Mouse (Mus musculus) intestine, embryonic 16.5 days (tissue): ENCODE results near the gene Wbp1l. TPM values are rescaled to one million over a fixed set of nuclear protein-coding genes. Genes with fewer than 3 reads are reported as not detected.

Experiments
- ATAC-seq: fragments of 200-750 bp; cut with Nextera tagmentation; 2 replicates; pipeline ENCODE4 v1.8.0; 2017; ENCODE audit warnings: moderate TSS enrichment, moderate library complexity
- H3K27ac ChIP-seq: fragments of 300-500 bp; sonication (generic); 2 replicates; pipeline ENCODE4 v1.5.1; 2014; ENCODE audit warnings: mild to moderate bottlenecking, low read length
- H3K27me3 ChIP-seq: fragments of 300-500 bp; sonication (generic); replicated peaks from 2 replicates; pipeline ENCODE4 v1.6.1; 2014; ENCODE audit warnings: low read length, control low read depth, mixed read lengths; ENCODE audit not compliant: control insufficient read depth, insufficient read depth
- H3K36me3 ChIP-seq: fragments of 300-500 bp; sonication (generic); 2 replicates; pipeline ENCODE4 v1.6.1; 2014; ENCODE audit warnings: low read length, control low read depth; ENCODE audit not compliant: control insufficient read depth, insufficient read depth
- H3K4me1 ChIP-seq: fragments of 300-500 bp; sonication (generic); 2 replicates; pipeline ENCODE4 v1.6.1; 2014; ENCODE audit warnings: low read length, control low read depth, mixed read lengths; ENCODE audit not compliant: control insufficient read depth, insufficient read depth
- H3K4me2 ChIP-seq: fragments of 300-500 bp; sonication (generic); 2 replicates; pipeline ENCODE4 v1.6.1; 2014; ENCODE audit warnings: low read depth, low read length, control low read depth
- H3K4me3 ChIP-seq: fragments of 300-500 bp; sonication (generic); 2 replicates; pipeline ENCODE4 v1.5.1; 2014; ENCODE audit warnings: mild to moderate bottlenecking, low read length
- H3K9ac ChIP-seq: fragments of 300-500 bp; sonication (generic); 2 replicates; pipeline ENCODE4 v1.6.1; 2014; ENCODE audit warnings: low read depth, low read length
- H3K9me3 ChIP-seq: fragments of 300-500 bp; sonication (generic); 2 replicates; pipeline ENCODE4 v1.6.1; 2016; ENCODE audit warnings: low read length, control low read depth; ENCODE audit not compliant: control insufficient read depth
- WGBS: fragments of 180-500 bp; shearing (Covaris S2); extraction: QIAGEN DNeasy Blood & Tissue Kit; methylation state at CpG from one replicate; pipeline ENCODE4 v1.1.7; 2014; 5-methylcytosine and 5-hydroxymethylcytosine counted together
- polyA plus RNA-seq: library from polyadenylated mRNA; unstranded; fragments of >200 nt; fragmentation: Nextera tagmentation; extraction: Ambion mirVana; gene quantifications from 2 replicates; pipeline ENCODE4 v1.2.1, GENCODE M21; 2015

The Wbp1l gene
- polyA plus RNA-seq, 1 experiment from 2014 or later: 39.3 TPM

DNA sequence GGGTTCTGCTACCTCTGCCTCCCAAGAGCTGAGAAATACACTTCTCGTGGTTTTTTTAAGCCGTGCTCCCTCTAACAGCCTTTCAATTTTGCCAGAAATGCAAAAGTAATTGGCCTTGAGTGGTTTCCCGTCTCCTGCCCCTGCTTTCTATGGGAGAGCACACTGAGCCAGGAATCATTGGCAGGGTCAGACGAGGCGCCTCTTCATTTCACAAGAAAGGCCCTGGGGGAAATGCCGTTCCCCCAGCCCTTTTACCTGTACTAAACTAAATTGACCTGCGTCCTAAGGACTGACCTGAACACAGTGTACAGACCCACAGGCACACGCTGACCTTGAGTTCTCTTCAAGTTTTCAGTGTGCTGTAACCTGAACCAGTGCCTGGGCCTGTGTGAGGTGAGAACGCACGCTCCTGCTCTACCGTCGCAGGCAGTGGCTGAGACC, 47.2 kb downstream of the Wbp1l start:
- no peak overlapping the region for H3K27ac ChIP-seq
- no peaks in the 10 kb centered on the region for H3K27me3 ChIP-seq
- 0 out of 2 replicates have a peak overlapping the region, but pooled peaks have one; percentile 13 for H3K9ac ChIP-seq
- no peak overlapping the region for H3K4me3 ChIP-seq
- H3K4me1 ChIP-seq: peaks cover 27% of the 10 kb centered on the region
- H3K9me3 ChIP-seq: no peaks in the 10 kb centered on the region
- ATAC-seq: no peak
- H3K36me3 ChIP-seq: peaks cover 4% of the 10 kb centered on the region; the same call in 1 of the 2 replicates
- no peak overlapping the region for H3K4me2 ChIP-seq
- WGBS: 83% methylated on average over 12 of the region's 12 CpGs

DNA sequence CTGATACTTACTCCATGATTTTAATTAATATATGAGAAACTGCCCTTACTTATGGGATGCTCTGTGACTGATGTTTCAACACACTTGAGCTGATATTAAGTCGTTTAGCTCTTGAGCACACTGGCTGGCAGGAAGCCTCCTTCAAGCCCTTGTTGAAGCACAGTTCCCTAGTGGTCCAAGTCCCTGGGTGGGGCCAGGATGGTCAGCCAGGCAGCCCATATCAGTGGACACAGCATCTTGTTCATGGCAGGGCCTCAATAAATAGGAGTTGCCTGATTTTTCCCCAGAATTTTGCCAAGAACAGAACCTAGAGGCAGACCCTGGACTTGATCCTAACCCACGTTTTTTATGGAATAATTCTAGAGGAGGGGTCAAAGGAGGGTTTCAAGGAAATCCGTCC, 48.4 kb downstream of the Wbp1l start:
- WGBS: 76% methylated on average over 3 of the region's 3 CpGs
- Histone ChIP-seq H3K4me3 (no peak overlapping the region), H3K4me2 (no peak overlapping the region), H3K9ac (no peak overlapping the region), H3K27ac (no peak overlapping the region), H3K36me3 (peaks cover 7% of the 10 kb centered on the region; the same call in 1 of the 2 replicates), H3K9me3 (no peaks in the 10 kb centered on the region), H3K4me1 (peaks cover 15% of the 10 kb centered on the region), H3K27me3 (no peaks in the 10 kb centered on the region)
- no peak for ATAC-seq

DNA sequence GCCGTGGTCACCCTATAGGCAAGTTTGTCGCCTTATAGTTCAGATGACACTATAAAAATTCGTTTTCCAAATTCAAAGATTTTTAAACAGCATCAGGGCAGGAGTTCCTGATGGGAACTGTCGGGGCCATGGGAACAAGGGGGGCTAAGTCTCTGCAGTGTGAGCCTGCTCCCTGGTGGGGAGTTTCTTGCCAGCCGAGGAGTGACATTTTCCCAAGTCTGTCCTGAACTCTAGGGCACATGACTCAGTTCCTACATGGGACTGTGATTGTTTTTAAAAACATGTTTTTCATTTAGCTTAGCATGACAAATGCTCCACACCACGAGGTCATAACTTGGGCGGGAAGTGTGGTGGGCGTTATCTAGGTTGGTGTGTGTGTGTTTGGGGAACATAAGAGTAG, 49.0 kb downstream of the Wbp1l start:
- WGBS: 81% methylated on average over 8 of the region's 8 CpGs
- Histone ChIP-seq H3K36me3 (peaks cover 7% of the 10 kb centered on the region; the same call in 1 of the 2 replicates), H3K9ac (no peak overlapping the region), H3K4me3 (no peak overlapping the region), H3K4me1 (peaks cover 9% of the 10 kb centered on the region), H3K9me3 (no peaks in the 10 kb centered on the region), H3K27ac (no peak overlapping the region), H3K27me3 (no peaks in the 10 kb centered on the region), H3K4me2 (no peak overlapping the region)
- ATAC-seq: no peak

DNA sequence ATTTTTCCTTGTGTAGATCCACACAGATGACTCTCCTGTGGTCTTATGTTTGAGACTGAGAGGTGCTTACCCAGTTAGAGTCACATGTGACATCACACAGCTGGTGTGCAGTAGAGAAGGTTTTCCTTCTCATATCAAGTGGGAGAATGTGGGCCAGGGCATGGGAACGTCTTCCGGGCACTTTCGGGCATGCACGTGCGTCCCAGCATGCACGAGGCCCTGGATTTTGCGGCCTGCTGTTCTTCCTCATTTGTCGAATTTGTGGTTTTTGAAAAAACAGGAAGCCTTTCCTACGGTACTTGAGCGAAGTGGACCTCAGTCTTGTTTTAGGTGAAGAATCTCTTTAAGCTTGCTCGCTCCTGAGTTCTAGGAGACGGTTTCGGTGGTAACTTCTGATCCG, 49.7 kb downstream of the Wbp1l start:
- Histone ChIP-seq H3K4me2 (no peak overlapping the region), H3K36me3 (peaks cover 12% of the 10 kb centered on the region; the same call in 1 of the 2 replicates)
- WGBS: 83% methylated on average over 14 of the region's 14 CpGs

DNA sequence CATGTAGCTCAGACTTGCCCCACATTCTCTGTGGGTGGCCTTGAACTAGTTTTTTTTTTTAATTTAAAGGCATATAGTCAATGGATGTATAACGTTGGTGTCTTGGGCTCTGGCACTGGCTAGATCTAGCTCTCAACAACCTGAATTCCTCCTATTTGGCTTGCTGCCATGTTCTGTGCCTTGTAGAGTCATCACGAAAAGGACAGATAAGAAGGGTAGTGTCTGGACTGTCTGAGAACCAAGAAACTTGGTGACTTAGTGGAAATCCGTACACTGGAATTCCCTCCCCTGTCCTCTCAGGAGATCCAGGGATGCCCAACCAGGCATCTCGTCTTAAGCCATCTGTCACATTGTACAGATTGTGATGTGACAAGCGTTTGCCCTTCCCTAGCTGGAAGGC, 54.3 kb downstream of the Wbp1l start:
- peaks cover 32% of the 10 kb centered on the region for H3K36me3 ChIP-seq
- H3K4me3 ChIP-seq: no peak overlapping the region
- no peak overlapping the region for H3K9ac ChIP-seq
- H3K4me2 ChIP-seq: no peak overlapping the region
- no peaks in the 10 kb centered on the region for H3K27me3 ChIP-seq
- 77% methylated on average over 5 of the region's 5 CpGs for WGBS
- H3K4me1 ChIP-seq: peaks cover 2% of the 10 kb centered on the region; the same call in 1 of the 2 replicates
- H3K9me3 ChIP-seq: no peaks in the 10 kb centered on the region
- no peak overlapping the region for H3K27ac ChIP-seq
- no peak for ATAC-seq

More for the DNA sequence above, 49.7 kb downstream of the Wbp1l start:
- Histone ChIP-seq H3K27ac (no peak overlapping the region), H3K9me3 (no peaks in the 10 kb centered on the region), H3K27me3 (no peaks in the 10 kb centered on the region), H3K4me3 (no peak overlapping the region), H3K4me1 (peaks cover 6% of the 10 kb centered on the region; the same call in 1 of the 2 replicates), H3K9ac (no peak overlapping the region)
- ATAC-seq: no peak

DNA sequence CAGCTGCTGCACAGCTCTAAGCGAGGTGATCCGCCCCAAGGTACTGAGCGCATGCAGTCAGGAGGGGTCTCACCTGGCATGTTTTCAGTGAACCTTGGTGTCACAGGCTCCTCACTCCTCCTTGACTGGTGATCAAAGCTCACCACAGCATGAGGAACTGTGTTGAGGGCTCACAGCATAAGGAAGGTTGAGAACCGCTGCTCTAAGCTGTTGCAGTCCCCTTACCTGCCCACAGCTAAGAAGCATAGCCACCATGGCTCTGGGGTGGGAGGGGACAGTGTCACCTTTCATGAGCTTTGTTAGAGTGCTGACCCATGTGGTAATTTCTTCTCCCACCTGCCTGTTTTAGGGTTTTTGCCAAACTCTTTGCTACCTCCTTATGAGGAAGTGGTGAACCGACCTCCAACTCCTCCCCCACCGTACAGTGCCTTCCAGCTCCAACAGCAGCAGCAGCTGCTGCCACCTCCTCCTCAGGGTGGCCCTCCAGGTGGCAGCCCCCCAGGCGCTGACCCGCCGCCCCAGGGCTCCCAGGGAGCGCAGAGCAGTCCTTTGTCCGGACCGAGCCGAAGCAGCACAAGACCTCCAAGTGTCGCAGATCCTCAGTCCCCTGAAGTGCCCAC, 54.8 kb downstream of the Wbp1l start:
- Histone ChIP-seq H3K27ac (no peak overlapping the region), H3K4me3 (no peak overlapping the region), H3K9ac (no peak overlapping the region), H3K9me3 (no peaks in the 10 kb centered on the region), H3K4me2 (no peak overlapping the region), H3K4me1 (no peaks in the 10 kb centered on the region), H3K27me3 (no peaks in the 10 kb centered on the region), H3K36me3 (peaks cover 32% of the 10 kb centered on the region)
- no peak for ATAC-seq
- 92% methylated on average over 14 of the region's 14 CpGs for WGBS

DNA sequence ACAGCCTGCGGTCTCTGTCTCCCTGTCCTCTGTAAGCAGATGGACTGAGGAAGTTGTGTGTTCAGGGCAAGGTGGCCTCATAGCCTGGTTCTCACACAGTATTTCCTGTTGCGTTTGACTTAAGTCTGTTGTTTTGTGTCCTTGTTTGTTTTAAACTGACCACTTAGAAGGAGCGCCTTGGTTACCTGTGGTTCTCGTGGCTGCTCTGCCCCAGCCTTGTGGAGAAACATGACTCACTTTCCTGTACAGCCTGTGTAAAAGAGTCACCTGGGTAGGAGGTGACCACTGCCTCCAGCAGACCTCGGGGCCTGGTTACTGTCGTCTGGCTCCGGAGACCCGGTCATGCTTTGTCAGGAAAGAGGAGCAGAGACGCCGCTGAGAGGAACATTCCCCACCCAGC, 56.7 kb downstream of the Wbp1l start:
- ATAC-seq: no peak
- H3K4me2 ChIP-seq: no peak overlapping the region
- no peaks in the 10 kb centered on the region for H3K4me1 ChIP-seq
- H3K27ac ChIP-seq: no peak overlapping the region; the same call in 1 of the 2 replicates
- H3K9ac ChIP-seq: no peak overlapping the region
- H3K27me3 ChIP-seq: no peaks in the 10 kb centered on the region
- peaks cover 32% of the 10 kb centered on the region for H3K36me3 ChIP-seq
- H3K9me3 ChIP-seq: no peaks in the 10 kb centered on the region
- no peak overlapping the region for H3K4me3 ChIP-seq
- WGBS: 82% methylated on average over 10 of the region's 10 CpGs

DNA sequence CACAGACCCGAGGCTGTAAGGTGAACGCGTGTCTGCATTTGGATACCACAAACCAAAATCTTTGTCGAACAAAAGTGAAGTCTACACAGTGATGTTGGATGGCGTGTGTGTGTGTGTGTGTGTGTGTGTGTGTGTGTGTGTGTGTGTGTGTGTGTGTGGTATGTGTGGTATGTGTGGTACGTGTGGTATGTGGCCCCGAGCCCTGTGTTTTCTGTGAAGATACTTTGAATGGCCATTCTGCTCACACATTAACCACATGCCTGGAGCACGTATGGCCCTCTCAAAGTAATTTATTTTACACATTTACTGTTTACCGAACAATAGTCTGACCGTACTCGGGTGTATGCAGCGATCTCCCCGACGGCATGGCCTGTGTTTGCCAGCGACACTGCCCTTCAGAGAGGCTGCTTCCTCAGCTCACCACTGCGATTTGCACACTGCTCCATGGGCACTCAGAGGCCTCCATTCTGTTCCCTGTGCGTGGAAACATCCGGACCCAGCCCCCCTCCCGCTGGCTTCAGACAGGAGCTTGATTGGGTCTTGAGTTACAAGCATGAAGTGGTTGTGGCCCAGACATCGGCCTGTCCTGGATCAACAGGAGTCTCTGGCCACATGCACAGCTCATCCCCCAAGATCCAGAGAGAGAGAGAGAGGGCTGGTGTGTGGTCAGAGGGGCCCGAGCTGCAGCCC, 57.4 kb downstream of the Wbp1l start:
- Histone ChIP-seq H3K27me3 (no peaks in the 10 kb centered on the region), H3K9me3 (no peaks in the 10 kb centered on the region), H3K4me1 (no peaks in the 10 kb centered on the region), H3K9ac (no peak overlapping the region), H3K36me3 (peaks cover 32% of the 10 kb centered on the region), H3K27ac (no peak overlapping the region), H3K4me2 (no peak overlapping the region), H3K4me3 (no peak overlapping the region)
- ATAC-seq: no peak
- WGBS: 89% methylated on average over 21 of the region's 21 CpGs

DNA sequence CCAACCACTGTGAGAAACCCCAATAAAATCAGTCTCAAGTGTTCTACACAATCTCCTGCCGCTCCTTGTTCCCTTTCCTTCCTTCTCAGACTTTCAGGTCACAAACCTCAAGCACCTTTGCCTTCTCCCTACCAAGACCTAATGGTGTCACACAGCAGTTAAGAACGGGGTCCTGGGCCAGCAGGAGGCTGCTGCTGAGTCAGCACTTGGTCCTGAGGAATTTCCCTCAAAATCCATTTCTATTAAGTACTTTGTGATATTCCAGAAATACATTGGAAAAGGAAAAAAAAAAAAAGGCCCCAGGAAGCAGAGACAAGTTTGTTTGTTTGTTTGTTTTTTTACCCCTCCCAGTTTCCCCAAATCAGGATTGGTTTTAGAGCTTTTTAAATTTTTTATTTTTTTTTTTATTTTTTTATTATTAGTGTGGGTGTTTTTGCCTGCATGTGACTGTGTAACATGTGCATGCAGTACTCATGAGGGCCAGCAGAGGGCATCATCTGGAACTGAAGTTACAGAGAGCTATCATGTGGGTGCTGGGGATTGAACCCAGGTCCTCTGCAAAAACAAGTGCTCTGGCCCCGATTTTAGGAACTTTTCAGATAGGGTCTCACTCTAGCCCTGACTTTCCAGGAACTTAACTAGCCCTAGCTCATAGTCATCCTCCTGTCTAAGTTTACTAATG, 58.6 kb downstream of the Wbp1l start:
- Histone ChIP-seq H3K36me3 (peaks cover 30% of the 10 kb centered on the region), H3K4me1 (no peaks in the 10 kb centered on the region), H3K9ac (no peak overlapping the region), H3K4me2 (no peak overlapping the region), H3K27me3 (no peaks in the 10 kb centered on the region), H3K4me3 (no peak overlapping the region), H3K27ac (no peak overlapping the region), H3K9me3 (no peaks in the 10 kb centered on the region)
- WGBS: 88% methylated on average over 3 of the region's 3 CpGs
- no peak for ATAC-seq
